Mouse (Mus musculus) heart, adult 9 months (tissue): ENCODE measurements around the gene Fgr.
"Not testable (repeated sequence)": the region's sequence is repeated elsewhere in the genome, so short reads cannot be mapped to it uniquely, and the experiment has no call there.

Experiments
- DNase-seq, 2 experiments: peaks; one replicate each; pipeline ENCODE4 v3.0.0; 2022; ENCODE audit warnings: low spot score in 2 of 2

Gene Fgr

GRCm38 (mm10) chr4:132973814-132974398 is at the start of gene Fgr:
TSS of gene Fgr (plus strand) at chr4:132974095.
- DNase-seq: no peak

DNA sequence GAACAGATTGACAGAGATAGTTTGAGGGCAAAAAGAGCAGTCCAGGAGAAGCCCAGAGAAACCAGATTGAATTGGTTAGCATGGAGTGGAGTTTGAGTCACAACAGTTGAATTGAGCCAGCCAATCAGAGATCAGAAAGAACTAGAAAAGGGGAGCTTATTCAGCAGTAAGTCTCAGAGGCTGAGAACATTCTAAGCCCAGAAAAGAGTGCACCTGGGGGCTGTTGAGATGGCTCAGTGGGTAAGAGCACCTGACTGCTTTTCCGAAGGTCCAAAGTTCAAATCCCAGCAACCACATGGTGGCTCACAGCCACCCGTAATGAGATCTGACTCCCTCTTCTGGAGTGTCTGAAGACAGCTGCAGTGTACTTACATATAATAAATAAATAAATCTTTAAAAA is 47.4 kb upstream of the Fgr start:
- not testable (repeated sequence) for DNase-seq

DNA sequence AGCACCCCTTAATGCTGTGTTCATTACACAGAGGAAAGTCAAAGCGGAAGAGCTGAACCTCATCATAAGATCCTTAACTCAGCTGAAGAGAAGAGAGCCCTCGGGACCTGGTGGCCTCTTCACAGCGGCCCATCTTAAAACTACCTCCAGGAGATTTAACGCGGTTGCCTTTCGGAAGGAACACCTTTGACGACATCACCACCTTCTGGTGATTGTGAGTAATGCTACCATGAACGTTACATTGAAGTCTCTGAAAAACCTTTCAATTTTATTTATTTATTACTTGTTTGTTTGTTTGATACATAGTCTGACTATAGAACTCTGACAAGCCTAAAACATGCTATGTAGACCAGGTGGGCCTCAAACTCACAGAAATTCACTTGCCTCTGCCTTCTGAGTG is 43.1 kb upstream of the Fgr start:
- peak in 1 of 2 experiments; percentile 34 for DNase-seq

GRCm38 (mm10) chr4:132932752-132933404 is 41.0 kb upstream of the Fgr start:
- DNase-seq: no peak

DNA sequence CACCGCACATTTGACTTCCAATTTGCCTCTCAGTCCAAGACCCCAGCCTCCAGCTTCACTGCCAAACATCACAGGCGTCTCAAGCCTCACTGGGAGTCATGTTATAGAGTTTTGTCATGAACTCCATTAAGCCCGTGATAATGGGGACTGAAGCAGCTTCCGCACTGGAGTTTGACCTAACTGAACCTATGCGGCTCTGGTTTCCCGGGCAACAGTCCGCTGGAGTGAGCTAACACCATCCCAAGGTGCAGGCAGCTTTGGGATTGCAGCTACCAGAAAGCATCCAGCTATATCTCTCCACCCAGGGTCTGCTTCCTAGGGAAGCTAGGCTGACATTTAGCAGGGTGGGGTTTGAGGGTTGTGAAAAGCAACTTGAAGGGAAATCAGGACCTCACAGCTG is 39.3 kb upstream of the Fgr start:
- no peak for DNase-seq

DNA sequence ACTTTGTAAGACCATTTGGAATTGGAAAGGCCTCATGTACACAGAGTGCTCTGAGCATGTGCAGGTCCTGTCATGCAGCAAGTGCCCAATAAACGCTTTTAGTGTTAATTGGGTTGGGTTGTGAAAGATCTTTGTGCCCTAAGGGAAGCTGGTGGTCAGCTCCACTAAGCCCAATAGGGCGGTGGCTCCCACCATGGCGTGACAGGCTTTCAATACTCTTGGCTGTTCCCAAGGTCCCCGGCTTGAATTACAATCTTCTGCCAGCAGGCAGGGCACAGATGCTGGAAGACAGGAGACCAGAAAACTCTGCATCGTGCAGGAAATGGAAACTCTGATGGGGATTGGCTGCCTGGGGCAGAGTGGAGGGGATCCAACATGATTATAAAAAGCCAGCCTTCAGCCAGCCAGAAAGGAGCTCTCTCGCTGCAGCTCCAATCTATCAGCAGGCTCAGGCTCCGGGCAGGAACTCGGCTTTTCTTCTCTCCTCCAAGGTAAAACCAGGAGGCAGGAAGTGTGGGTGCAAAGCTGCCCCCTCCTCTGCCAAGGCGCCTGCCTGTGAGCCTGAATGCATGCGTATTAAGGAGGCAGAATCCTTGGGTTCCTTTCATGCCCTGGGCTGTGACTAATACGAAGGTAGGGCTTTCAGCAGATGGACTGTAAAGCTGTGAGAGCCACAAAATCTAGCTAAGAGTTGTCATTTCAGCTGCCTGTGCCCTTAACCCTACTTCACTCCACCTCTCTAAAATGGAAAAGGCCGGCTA is 35.5 kb upstream of the Fgr start:
- no peak for DNase-seq

DNA sequence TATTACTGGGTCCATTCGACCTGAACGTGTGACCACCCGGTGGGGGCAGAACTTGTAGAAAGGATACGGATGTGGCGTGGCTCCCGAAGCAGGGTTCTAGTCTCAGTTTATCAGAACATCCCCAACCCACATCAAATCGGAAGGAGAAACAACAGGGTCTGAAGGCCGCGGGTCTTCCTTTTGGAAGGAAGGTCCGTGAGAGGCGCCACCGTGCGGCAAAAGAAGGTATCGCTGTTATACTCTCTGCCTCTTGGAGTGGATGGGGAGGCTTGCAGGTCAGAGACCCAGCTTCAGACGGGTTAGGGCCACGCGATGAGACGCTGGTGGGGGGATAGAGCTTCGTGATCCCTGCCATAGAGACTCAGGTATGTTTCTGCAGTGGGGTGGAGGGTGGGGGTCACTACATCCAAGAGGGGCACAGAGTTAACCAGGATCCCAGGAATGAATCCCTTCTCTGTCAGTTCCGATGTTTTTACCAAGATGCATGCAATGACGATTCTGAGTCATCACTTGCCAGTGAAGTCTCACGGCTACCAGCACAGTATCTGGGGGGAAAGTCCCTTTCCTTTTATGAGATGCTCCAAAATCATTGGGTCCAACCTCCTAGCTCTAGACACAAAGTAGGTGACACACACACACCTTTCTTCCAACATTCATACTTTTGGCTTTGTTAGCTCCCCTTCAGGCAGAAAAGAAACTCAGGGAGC is 34.3 kb upstream of the Fgr start:
- peak in 1 of 2 experiments; percentile 41 for DNase-seq

DNA sequence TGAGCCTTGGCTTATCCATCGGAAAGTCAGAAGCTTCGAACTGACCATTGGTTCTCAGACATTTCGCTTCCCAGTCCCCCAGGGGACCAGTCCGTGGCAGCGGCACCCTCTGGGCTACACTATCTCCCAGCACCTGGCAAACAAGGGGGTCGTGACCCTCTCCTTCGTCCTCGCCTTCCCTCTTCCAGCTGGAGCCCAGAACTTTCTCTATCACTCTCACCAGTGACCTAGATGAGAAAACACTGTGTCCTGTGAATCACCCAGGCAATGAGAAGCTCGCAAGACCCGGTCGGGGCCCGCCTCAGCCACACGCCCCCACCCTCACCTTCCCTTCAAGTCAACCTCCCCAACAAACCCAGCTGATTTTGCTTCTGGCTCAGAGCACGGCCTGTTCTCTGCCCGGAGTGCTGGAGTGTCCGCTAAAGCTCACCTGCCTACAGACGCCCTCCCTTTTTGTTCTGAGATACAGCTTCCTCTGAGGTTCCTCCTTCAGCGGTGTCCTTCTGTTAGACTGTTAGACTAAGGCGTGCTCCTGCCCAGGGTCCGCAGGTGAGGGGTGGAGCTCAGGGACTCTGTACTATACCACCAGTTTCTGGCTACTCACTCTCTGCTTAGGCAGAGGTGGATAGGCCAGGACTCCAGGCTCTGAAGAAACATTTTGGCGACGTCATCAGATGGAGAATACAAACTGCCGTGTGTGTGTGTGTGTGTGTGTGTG is 32.7 kb upstream of the Fgr start:
- DNase-seq: no peak

DNA sequence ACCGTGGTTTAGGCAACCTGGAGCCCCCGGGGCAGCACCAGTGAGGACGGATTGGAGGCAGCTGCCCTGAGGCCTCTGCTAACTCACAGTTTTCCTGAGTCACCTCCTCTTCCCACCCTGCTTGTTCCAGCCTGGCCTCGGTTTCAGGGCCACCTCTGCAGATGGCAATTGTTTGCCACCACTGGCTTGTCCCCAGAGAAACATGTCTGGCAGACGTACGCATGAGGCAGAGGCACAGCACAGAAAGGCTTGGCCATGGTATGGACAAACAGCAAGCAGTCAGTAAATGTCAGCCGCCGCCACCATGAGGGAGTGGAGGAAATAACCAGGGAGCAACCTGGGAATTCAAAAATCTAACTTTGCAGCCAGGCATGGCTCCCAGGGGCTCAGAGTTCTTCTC is 30.8 kb upstream of the Fgr start:
- no peak for DNase-seq

DNA sequence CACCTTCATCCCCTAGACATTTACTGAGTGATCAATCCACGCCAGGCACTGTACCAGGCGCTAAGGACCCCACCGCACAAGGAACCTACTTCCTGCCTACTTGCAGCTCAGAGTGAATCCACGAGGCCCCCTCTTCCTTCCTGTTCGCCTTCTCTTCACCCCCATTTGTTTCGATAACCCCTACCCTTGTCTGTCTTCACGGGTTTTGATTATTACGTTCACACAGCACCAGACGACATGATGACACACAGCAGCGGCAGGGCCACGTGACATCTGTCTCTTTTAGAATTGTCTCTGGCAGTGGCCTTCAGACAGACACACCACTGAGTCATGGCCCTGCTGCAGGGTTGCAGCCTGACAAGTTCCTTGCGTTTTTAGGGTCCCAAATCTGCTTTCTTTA is 29.8 kb upstream of the Fgr start:
- DNase-seq: no peak

DNA sequence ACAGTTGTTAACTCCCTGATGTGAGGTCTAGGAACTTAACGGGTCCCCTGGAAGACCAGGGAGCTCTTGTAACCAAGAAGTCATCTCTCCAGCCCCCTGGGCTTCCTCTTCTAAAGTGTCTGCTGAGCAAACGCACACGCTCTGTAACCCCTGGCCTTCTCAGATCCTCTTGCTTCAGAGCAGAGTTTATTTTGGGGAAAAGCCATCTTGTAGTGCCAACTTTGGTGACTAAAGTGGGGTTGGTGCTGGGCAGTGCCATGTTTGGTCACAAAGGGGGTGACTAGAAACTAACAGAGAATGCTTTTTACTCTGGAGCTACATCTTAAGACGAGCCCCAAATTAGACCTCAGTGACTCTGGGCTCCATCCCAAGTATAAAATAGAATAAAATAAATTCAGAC is 29.1 kb upstream of the Fgr start:
- no peak for DNase-seq

- DNase-seq: peak; percentile 83 to 89
Measured at GRCm38 (mm10) chr4:132945261-132946046, 28.4 kb upstream of the Fgr start.

DNA sequence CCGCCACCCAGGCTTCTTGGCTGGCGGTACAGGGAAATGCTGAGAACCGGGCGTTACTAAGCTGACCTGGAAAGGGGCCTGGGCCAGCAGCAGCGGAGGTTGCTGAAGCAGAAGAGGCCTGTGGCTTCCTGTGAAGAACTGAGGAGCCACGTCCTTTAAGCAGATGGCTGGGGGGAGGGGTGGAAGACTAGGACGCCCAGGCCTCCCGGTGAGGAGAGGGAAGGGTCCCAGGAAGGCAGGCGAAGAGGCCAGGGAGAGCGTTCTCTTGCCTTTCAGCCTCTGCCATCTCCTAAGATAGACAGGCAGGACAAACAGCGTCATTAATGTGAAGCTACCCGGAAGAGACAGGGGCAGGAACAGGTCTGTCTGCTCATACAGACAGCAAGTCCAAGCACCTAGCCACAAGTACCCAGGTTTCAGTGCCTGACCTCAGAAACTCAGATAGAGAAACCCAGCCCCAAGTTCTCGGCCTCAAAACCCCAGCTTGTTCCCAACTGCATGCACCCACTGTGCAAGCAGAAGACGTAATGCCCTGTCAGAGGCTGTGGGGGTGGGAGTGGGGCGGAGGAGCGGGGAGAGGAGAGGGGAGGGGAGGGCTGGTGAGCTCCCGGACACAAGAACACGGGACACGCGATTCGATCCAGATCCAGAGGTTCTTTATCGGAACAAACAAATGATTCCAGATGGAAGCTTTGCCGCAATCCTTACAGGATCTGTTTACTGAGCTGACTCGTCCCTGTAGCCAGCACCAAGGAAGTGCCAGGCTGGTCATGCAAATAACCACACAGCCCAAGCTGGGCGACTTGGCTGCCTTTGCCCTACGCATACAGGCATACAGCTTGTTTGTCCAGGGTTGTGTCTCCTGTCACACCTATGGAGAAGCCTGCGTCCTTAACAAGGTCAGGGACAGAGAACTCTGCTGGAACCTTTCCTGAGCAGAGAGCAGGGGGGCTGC is 27.6 kb upstream of the Fgr start:
- peak; percentile 45 to 59 for DNase-seq

DNA sequence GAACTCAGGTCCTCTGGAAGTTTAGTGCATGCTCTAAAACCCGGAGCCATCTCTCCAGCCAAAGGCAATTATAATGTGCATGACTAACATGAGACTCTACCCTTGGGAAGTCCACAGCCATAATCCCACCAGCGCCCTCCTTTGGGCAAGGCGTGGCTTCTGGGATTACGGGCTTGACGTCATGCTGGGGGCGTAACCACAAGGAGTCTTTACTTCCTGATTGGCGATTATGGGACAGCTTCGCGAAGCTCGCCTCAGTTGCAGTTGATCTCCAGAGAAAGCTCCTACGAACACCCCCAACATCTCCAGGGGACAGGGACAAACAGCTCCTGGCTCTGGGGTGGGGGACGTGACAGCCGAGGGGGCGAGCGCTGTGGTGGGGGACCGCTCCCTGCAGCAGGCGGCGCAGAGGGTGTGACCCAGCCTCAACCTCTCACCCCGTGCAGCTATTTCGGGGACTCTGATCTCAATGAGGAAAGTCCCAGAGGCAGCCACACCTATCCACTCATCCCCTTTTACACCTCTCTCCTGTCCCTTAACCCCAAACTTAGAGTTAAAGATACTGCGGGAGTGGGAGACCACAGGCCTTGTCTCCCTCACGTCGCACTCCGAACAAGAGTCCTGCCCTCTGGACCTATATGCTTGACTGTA is 23.9 kb upstream of the Fgr start:
- no peak for DNase-seq

GRCm38 (mm10) chr4:132950999-132951398 is 22.9 kb upstream of the Fgr start:
- no peak for DNase-seq

DNA sequence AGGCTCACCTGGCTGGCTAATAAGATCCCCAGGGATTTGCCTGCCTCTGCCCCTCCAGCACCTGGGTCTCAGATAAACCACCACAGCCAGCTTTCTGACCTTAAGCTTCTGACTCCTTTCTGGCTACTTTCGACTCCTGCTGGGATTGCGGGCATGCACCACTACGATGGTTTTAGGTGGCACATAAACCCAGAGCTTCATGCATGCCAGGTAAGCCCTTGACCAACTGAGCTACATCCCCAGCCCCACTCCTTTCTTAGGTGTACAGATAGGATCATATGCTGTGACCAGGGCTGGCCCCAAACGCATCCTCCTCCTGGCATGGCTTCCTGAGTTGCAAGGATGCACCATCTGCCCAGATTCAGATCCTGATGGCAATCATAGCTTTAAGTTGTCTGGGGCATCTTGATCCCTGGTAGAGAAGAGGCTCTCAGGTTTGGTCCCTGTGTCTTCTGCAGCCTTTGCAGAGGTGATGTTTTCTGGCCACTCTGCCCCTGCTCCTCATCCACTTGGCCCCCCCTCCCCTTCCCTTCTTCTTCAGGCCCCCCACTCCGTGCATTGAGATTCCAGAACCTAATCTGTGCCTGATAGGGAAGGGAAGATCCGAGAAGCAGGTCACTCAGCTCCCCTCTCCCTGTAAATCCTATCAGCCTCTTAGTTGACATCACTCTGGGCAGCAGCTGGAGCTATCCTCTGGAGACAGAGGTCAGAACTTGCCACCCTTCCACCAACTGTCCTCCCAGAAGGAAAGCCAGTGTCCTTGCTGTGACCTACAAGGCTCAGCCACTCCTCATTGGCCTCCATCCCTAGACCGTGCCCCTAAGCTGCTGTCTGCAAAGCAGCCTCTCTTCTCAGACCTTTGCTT is 19.1 kb upstream of the Fgr start:
- DNase-seq: no peak

GRCm38 (mm10) chr4:132955395-132955791 is 18.5 kb upstream of the Fgr start:
- no peak for DNase-seq
